ENCODE assay signal across 27 mouse cellular contexts in genomic region chr4:151684596-151684995, GRCm38 (mm10).
"Had no signal": no experiment of that assay in that cellular context is flagged by ENCODE, and none has a peak within 500 bp of the region (broad histone marks: within the 10 kb centered on the region; RNA-seq: fewer than 3 reads in every experiment).

No protein-coding gene starts in this region.

- H3K36me3 ChIP-seq: heart, embryonic 13.5 days; heart, embryonic 15.5 days; hindbrain, embryonic 13.5 days; hindbrain, embryonic 15.5 days; kidney, embryonic 15.5 days; limb, embryonic 13.5 days; limb, embryonic 15.5 days; liver, embryonic 12.5 days had no signal

- H3K9me3 ChIP-seq: heart, embryonic 13.5 days; heart, embryonic 15.5 days; hindbrain, embryonic 13.5 days; hindbrain, embryonic 15.5 days; kidney, embryonic 15.5 days; limb, embryonic 15.5 days; liver, embryonic 12.5 days had no signal

- H3K4me2 ChIP-seq: heart, embryonic 11.5 days; heart, embryonic 13.5 days; heart, embryonic 15.5 days; hindbrain, embryonic 13.5 days; hindbrain, embryonic 15.5 days; kidney, embryonic 15.5 days; limb, embryonic 13.5 days; limb, embryonic 15.5 days; liver, embryonic 12.5 days had no signal

- H3K27me3 ChIP-seq: heart, embryonic 13.5 days; heart, embryonic 15.5 days; hindbrain, embryonic 13.5 days; hindbrain, embryonic 15.5 days; kidney, embryonic 15.5 days; limb, embryonic 13.5 days; limb, embryonic 15.5 days; liver, embryonic 12.5 days had no signal

- H3K4me1 ChIP-seq: heart, embryonic 13.5 days; heart, embryonic 15.5 days; limb, embryonic 13.5 days; limb, embryonic 15.5 days; liver, embryonic 12.5 days had no signal

- ATAC-seq: hindbrain, postnatal 0 days; intestine, embryonic 16.5 days; liver, embryonic 12.5 days had no signal

- H3K4me3 ChIP-seq: heart, adult 2 months; heart, embryonic 13.5 days; heart, embryonic 15.5 days; hindbrain, embryonic 13.5 days; hindbrain, embryonic 15.5 days; kidney, embryonic 15.5 days; left cerebral cortex, adult 2 months; limb, embryonic 13.5 days; limb, embryonic 15.5 days; liver, embryonic 12.5 days had no signal

- H3K9ac ChIP-seq: heart, embryonic 13.5 days; heart, embryonic 15.5 days; hindbrain, embryonic 13.5 days; hindbrain, embryonic 15.5 days; kidney, embryonic 15.5 days; limb, embryonic 13.5 days; limb, embryonic 15.5 days; liver, embryonic 12.5 days; liver, embryonic 14.5 days had no signal

- DNase-seq: gastrocnemius, postnatal 14 days; gastrocnemius, postnatal 36 days; heart, adult 11 months; heart, adult 2 months; heart, postnatal 14 days; heart, postnatal 36 days; kidney, adult 11 months; kidney, adult 2 months; kidney, adult 9 months; kidney, postnatal 14 days; kidney, postnatal 36 days; layer of hippocampus, adult 9-11 months; layer of hippocampus, postnatal 36 days had no signal

- H3K27ac ChIP-seq: heart, adult 2 months; heart, embryonic 13.5 days; heart, embryonic 15.5 days; hindbrain, embryonic 13.5 days; hindbrain, embryonic 15.5 days; hindbrain, postnatal 0 days; kidney, embryonic 15.5 days; kidney, postnatal 0 days; left cerebral cortex, adult 2 months; limb, embryonic 13.5 days; limb, embryonic 15.5 days; liver, embryonic 12.5 days; liver, embryonic 14.5 days had no signal
